Mouse (Mus musculus) intestine, embryonic 16.5 days (tissue): ENCODE results near the gene Nup210. TPM values are rescaled to one million over a fixed set of nuclear protein-coding genes. Genes with fewer than 3 reads are reported as not detected.

Experiments used
- ATAC-seq: fragments of 200-750 bp; cut with Nextera tagmentation; 2 replicates; pipeline ENCODE4 v1.8.0; 2017; ENCODE audit warnings: moderate TSS enrichment, moderate library complexity
- H3K27ac ChIP-seq: fragments of 300-500 bp; sonication (generic); 2 replicates; pipeline ENCODE4 v1.5.1; 2014; ENCODE audit warnings: mild to moderate bottlenecking, low read length
- H3K27me3 ChIP-seq: fragments of 300-500 bp; sonication (generic); replicated peaks from 2 replicates; pipeline ENCODE4 v1.6.1; 2014; ENCODE audit warnings: low read length, control low read depth, mixed read lengths; ENCODE audit not compliant: control insufficient read depth, insufficient read depth
- H3K36me3 ChIP-seq: fragments of 300-500 bp; sonication (generic); 2 replicates; pipeline ENCODE4 v1.6.1; 2014; ENCODE audit warnings: low read length, control low read depth; ENCODE audit not compliant: control insufficient read depth, insufficient read depth
- H3K4me1 ChIP-seq: fragments of 300-500 bp; sonication (generic); 2 replicates; pipeline ENCODE4 v1.6.1; 2014; ENCODE audit warnings: low read length, control low read depth, mixed read lengths; ENCODE audit not compliant: control insufficient read depth, insufficient read depth
- H3K4me2 ChIP-seq: fragments of 300-500 bp; sonication (generic); 2 replicates; pipeline ENCODE4 v1.6.1; 2014; ENCODE audit warnings: low read depth, low read length, control low read depth
- H3K4me3 ChIP-seq: fragments of 300-500 bp; sonication (generic); 2 replicates; pipeline ENCODE4 v1.5.1; 2014; ENCODE audit warnings: mild to moderate bottlenecking, low read length
- H3K9ac ChIP-seq: fragments of 300-500 bp; sonication (generic); 2 replicates; pipeline ENCODE4 v1.6.1; 2014; ENCODE audit warnings: low read depth, low read length
- H3K9me3 ChIP-seq: fragments of 300-500 bp; sonication (generic); 2 replicates; pipeline ENCODE4 v1.6.1; 2016; ENCODE audit warnings: low read length, control low read depth; ENCODE audit not compliant: control insufficient read depth
- WGBS: fragments of 180-500 bp; shearing (Covaris S2); extraction: QIAGEN DNeasy Blood & Tissue Kit; methylation state at CpG from one replicate; pipeline ENCODE4 v1.1.7; 2014; 5-methylcytosine and 5-hydroxymethylcytosine counted together
- polyA plus RNA-seq: library from polyadenylated mRNA; unstranded; fragments of >200 nt; fragmentation: Nextera tagmentation; extraction: Ambion mirVana; gene quantifications from 2 replicates; pipeline ENCODE4 v1.2.1, GENCODE M21; 2015

Nup210 gene
- polyA plus RNA-seq, 1 experiment from 2014 or later = 13.7 TPM

- WGBS = 80% methylated on average over 7 of the region's 7 CpGs
- no peak overlapping the region for H3K9ac ChIP-seq
- no peak overlapping the region for H3K4me2 ChIP-seq
- H3K4me3 ChIP-seq = no peak overlapping the region
- H3K36me3 ChIP-seq = no peaks in the 10 kb centered on the region; the same call in 1 of the 2 replicates
- H3K9me3 ChIP-seq = no peaks in the 10 kb centered on the region
- H3K27ac ChIP-seq = no peak overlapping the region
- no peaks in the 10 kb centered on the region for H3K27me3 ChIP-seq
- no peak for ATAC-seq
- no peaks in the 10 kb centered on the region for H3K4me1 ChIP-seq
Measured at GRCm38 (mm10) chr6:91016600-91017230, 99.9 kb downstream of the Nup210 start.

GRCm38 (mm10) chr6:91014198-91014958 is 102.3 kb downstream of the Nup210 start:
- no peaks in the 10 kb centered on the region for H3K4me1 ChIP-seq
- H3K9me3 ChIP-seq = no peaks in the 10 kb centered on the region
- no peaks in the 10 kb centered on the region for H3K27me3 ChIP-seq
- H3K36me3 ChIP-seq = no peaks in the 10 kb centered on the region; the same call in 1 of the 2 replicates
- H3K9ac ChIP-seq = no peak overlapping the region
- 53% methylated on average over 9 of the region's 9 CpGs for WGBS
- H3K27ac ChIP-seq = no peak overlapping the region
- H3K4me3 ChIP-seq = no peak overlapping the region
- no peak overlapping the region for H3K4me2 ChIP-seq
- 0 out of 2 replicates have a peak, but pooled peaks have one; percentile 14 for ATAC-seq

DNA sequence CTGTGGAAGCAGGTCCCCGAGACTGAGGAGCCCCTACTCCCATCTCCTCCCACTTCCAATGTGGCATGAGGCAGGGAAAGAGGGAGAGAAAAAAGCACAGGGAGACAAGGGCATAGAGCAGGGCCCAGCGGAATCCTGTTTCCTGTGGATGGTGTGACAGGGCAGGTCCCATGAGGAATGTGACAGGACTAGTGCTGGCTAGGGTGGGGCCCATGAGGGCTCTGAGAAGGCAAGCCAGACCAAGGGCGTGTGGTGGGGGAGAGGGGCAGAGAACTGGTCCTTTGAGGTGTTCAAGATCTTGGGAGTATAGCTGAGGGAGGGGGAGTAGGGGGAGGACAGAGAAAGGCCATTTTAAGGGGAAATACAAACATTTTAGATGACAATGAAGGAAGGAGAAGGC is 104.2 kb downstream of the Nup210 start:
- Histone ChIP-seq H3K9ac (no peak overlapping the region), H3K4me3 (no peak overlapping the region), H3K27me3 (no peaks in the 10 kb centered on the region), H3K27ac (no peak overlapping the region), H3K4me2 (no peak overlapping the region), H3K9me3 (no peaks in the 10 kb centered on the region), H3K4me1 (no peaks in the 10 kb centered on the region), H3K36me3 (no peaks in the 10 kb centered on the region; the same call in 1 of the 2 replicates)
- ATAC-seq = peak; percentile 41; the same call in 1 of the 2 replicates
- WGBS = 71% methylated on average over 3 of the region's 3 CpGs

- Histone ChIP-seq H3K9me3 (no peaks in the 10 kb centered on the region), H3K27ac (no peak overlapping the region), H3K36me3 (no peaks in the 10 kb centered on the region), H3K4me3 (no peak overlapping the region), H3K4me1 (no peaks in the 10 kb centered on the region), H3K27me3 (no peaks in the 10 kb centered on the region), H3K4me2 (no peak overlapping the region), H3K9ac (no peak overlapping the region)
- WGBS = 59% methylated on average over 4 of the region's 4 CpGs
- no peak for ATAC-seq
Measured at GRCm38 (mm10) chr6:91011568-91011967, 105.1 kb downstream of the Nup210 start.

DNA sequence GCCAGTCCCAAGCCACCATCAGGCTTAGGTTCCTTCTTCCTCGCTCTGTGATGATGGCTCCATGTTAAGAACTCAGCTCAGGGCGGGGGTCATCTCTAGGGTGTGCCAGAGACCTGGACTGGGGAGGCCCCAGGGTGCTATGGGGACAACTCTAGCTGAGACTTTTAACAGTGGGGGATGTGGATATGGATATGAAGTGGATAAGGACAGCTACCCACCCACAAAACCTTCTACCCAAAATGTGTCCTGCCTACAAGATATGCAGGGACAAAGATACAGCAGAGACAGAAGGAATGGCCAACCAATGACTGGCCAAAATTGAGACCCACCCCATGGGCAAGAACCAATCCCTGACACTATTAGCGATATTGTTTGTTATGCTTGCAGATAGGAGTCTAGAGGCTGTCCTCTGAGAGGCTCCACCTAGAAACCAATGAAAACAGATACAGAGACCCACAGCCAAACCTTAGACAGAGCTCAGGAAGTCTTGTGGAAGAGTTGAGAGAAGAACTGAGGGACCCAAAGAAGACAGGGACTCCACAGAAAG is 108.3 kb downstream of the Nup210 start:
- Histone ChIP-seq H3K4me1 (no peaks in the 10 kb centered on the region), H3K9ac (no peak overlapping the region), H3K27me3 (no peaks in the 10 kb centered on the region), H3K9me3 (no peaks in the 10 kb centered on the region), H3K36me3 (no peaks in the 10 kb centered on the region), H3K4me2 (no peak overlapping the region), H3K4me3 (no peak overlapping the region), H3K27ac (no peak overlapping the region)
- no peak for ATAC-seq
- WGBS = 88% methylated on average over 3 of the region's 3 CpGs

DNA sequence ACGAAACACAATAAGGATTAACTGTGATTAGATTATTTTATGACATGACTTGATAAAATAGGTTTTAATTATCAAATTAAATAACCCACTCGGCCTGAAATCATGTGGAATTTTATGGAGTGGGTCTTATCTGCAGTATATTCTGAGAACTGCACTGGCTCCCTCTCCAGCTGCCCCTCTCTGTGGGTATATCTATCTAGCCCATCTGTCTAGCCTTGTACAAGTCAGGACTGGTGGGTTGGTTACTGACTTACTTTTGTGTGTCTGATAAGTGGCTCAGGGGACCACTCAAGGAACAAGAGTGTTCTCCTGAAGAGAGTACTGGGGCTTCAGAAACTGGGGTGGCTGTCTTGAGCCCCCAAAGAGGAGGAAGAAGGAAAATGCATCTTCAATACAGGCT is 109.4 kb downstream of the Nup210 start:
- Histone ChIP-seq H3K9ac (no peak overlapping the region), H3K27ac (no peak overlapping the region), H3K4me3 (no peak overlapping the region), H3K4me2 (no peak overlapping the region), H3K36me3 (no peaks in the 10 kb centered on the region), H3K4me1 (no peaks in the 10 kb centered on the region), H3K9me3 (no peaks in the 10 kb centered on the region), H3K27me3 (no peaks in the 10 kb centered on the region)
- ATAC-seq = no peak
- 61% methylated on average over 2 of the region's 2 CpGs for WGBS

DNA sequence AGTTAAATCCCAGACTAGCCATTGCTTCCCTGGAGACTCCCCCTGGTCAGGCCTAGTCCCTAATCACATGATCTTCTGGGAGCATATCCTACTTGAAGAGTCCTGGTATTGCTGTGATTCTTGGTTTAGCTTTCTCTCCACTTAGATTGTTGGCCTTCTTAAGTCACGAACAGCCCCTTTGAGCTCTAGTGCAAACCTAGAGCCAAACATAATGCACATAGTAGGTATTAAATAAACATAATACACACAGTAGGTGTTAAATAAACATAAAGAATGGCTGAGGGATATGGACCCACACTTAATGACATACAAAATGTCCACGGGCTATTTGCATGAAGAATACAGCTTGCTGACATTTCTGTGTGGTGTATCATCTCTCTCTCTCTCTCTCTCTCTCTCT is 112.5 kb downstream of the Nup210 start:
- no peak overlapping the region for H3K4me3 ChIP-seq
- H3K4me1 ChIP-seq = no peaks in the 10 kb centered on the region
- no peak overlapping the region for H3K9ac ChIP-seq
- H3K9me3 ChIP-seq = no peaks in the 10 kb centered on the region
- no peaks in the 10 kb centered on the region for H3K27me3 ChIP-seq
- H3K4me2 ChIP-seq = no peak overlapping the region
- H3K36me3 ChIP-seq = no peaks in the 10 kb centered on the region
- 87% methylated on average over 2 of the region's 2 CpGs for WGBS
- ATAC-seq = no peak
- H3K27ac ChIP-seq = no peak overlapping the region

DNA sequence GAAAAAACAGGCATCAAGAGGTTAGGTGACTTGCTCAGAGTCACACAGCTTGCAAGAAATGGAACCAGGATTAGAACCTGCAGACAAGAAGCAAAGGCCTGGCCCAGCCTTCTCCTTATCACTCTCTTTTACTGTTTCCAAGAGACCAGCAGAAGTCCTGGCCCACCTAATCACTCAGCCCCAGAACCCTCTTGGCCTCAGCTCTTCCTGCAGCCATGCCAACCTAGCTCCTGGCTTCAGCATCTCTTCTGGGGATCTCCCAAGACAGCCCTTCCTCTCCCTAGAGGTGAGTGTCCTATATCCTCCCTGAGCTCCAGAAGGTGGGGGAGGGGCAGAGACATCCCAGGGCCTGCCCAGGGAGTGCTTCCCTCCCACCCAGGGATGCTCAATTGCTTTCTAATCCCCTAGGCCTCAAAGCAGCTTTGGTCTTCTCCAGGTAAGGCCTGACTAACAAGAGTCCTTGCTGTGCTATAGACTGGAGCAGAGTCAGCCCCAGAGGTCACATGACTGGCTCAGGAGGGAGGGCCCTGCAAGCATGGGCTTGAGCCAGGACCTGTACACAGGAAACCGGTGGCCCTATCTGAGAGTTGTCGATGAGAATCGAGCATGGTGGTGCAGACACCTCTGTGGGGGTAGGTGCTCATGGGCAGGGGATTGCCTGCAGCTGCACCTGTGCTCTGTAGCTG is 113.2 kb downstream of the Nup210 start:
- H3K4me2 ChIP-seq = no peak overlapping the region
- H3K9me3 ChIP-seq = no peaks in the 10 kb centered on the region
- 0 out of 2 replicates have a peak, but pooled peaks have one; percentile 54 for ATAC-seq
- H3K4me1 ChIP-seq = no peaks in the 10 kb centered on the region
- 27% methylated on average over 3 of the region's 3 CpGs for WGBS
- H3K27ac ChIP-seq = no peak overlapping the region
- no peak overlapping the region for H3K4me3 ChIP-seq
- no peaks in the 10 kb centered on the region for H3K36me3 ChIP-seq
- H3K27me3 ChIP-seq = no peaks in the 10 kb centered on the region
- H3K9ac ChIP-seq = no peak overlapping the region

DNA sequence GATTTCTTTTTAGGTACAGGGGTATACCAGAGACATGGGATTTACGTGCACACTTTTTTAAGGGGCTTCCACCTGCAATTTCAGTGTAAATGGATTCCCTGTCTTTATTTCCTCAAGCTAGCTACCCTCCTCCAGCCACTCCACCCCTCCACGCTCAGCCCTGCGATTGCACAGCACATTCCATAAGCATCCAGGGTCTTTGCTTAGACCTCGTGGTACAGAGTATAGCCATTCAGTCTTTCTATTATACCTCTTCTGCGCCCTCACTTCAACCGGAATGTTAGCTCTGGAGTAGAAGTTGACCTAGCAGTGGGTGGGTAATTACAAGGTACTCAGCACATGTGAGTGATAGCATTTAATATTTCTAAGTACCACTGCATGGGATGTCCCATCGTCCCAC is 115.1 kb downstream of the Nup210 start:
- H3K27me3 ChIP-seq = no peaks in the 10 kb centered on the region
- ATAC-seq = no peak
- H3K27ac ChIP-seq = no peak overlapping the region
- H3K9ac ChIP-seq = no peak overlapping the region
- no peak overlapping the region for H3K4me3 ChIP-seq
- H3K4me2 ChIP-seq = no peak overlapping the region
- H3K9me3 ChIP-seq = no peaks in the 10 kb centered on the region
- no peaks in the 10 kb centered on the region for H3K36me3 ChIP-seq
- H3K4me1 ChIP-seq = no peaks in the 10 kb centered on the region
- 45% methylated on average over 7 of the region's 7 CpGs for WGBS
